Mouse (Mus musculus) cerebellum, adult 2 months (tissue): ENCODE results near the gene Ttc12.

Source experiments
- CTCF ChIP-seq: fragments of 200-500 bp; IDR thresholded peaks from 2 replicates; pipeline ENCODE4 v1.5.1; 2011; ENCODE audit warnings: low read depth, mild to moderate bottlenecking, control low read depth, low read length, moderate library complexity, borderline replicate concordance; ENCODE audit not compliant: insufficient read depth
- POLR2A ChIP-seq: fragments of 200-500 bp; IDR thresholded peaks from 2 replicates; pipeline ENCODE4 v1.6.1; 2011; ENCODE audit warnings: low read length, control low read depth, borderline replicate concordance; ENCODE audit not compliant: insufficient read depth

- TF ChIP-seq CTCF: no peak
- no peak for TF ChIP-seq POLR2A
Measured at GRCm38 (mm10) chr9:49504658-49505057, 18.6 kb upstream of the Ttc12 start.
